Mouse (Mus musculus) testis, postnatal 14 days (tissue): ENCODE measurements around the gene Igsf10.

Experiments
- DNase-seq: peaks from one replicate; pipeline ENCODE4 v3.0.0; 2021; ENCODE audit warnings: low spot score

The Igsf10 gene

DNA sequence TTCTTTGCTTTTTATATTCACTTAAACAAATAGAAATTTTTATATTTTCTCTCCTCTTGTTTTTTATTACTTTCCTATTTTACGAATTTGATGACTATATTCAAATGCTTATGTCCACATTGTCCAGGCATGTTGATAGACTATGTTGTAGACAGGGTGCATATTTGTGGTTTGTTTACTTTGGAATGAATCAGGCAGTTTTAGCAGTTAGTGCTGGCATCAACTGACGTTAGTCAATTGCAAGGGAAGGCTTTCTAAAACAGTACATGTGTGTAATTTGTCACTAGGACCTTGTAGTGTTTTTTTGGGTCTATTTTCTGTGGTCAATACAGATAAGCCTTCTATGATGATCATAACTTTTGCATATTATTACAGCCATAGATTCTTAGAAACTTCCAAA, 53.6 kb downstream of the Igsf10 start:
- DNase-seq, result no peak

DNA sequence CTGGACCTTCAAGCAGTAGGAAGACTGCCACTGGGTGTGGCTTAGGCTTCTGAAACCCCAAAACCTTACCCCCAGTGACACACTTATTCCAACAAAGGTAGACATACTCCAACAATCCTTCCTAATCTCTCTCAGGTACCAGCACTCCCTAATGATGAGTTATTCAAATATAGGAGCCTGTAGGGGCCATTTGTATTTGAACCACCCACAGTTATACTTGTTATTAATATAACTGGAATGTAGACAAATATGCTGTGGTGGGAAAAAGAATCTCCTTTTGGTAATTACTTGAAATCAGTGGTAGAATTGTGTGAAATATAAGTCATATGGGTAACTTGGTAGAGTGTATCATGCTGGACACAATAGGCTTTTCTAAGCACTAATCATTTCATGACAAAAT, 65.6 kb downstream of the Igsf10 start:
- DNase-seq, result no peak

DNA sequence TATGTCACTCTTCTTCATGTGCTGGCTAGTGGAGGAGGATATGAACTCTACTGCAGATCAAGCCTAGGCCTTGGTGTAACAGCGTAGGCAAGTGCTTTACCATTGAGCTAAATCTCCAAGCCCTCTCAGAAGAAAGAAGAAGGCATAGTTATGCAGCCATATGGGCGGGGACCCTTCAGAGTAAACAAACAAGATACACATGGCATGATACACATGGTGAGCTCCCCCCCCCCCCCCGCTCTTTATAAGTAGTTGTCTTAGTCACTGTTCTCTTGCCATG, 66.0 kb downstream of the Igsf10 start:
- no peak for DNase-seq

DNA sequence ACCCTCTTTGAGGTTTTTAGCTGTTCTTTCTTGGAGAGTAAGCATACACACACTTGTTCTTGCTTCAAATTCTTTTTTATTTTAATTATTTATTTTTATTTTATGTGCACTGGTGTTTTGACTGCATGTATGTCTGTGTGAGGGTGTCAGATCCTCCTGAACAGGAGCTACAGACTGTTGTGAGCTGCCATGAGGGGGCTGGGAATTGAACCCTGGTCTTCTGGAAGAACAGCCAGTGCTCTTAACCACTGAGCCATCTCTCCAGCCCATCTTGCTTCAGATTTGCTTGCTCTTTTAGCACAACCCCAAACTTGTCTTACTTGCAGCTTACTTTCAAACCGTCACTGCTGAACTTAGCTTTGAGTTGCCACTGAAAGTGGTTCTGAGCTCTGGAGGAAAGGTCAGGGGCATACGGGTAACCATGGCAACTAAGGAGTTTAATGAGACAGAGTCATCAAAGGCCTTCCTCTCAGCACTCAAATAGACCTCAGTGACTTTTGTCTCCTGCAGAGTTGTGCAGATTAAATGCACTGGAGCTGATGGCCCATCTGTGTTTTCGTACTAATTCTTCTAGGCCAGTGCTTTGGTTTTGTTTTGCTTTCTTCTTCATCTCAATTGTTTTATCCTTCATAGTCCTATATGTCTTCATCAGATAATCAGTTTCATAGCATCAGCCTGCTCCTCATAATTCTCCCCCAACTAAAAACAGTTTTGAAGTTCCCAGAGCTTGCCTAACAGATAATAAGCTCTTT, 66.5 kb downstream of the Igsf10 start:
- no peak for DNase-seq

DNA sequence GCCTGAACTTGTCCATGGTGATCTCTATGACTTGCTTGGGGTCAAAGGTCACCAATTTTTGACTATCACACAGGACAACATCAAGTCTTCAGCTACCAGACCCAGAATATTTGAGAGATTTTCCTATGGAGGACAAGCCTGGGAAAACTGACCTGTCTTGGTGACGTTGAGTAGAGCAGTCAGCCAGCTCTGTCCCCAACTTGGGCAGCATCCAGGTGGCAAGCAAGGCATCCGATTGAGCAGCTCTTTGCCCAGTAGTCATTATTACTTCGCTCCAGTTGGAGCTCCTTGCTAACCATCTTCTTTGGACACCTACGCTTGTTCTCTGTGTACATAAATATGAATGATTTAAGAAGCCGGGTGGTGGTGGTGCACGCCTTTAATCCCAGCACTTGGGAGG, 73.4 kb downstream of the Igsf10 start:
- DNase-seq, result no peak
